Mouse (Mus musculus) heart, embryonic 16.5 days (tissue): ENCODE measurements around the gene Serpina3f. TPM values are rescaled to one million over a fixed set of nuclear protein-coding genes. Genes with fewer than 3 reads are reported as not detected.

Source experiments
- polyA plus RNA-seq: library from polyadenylated mRNA; unstranded; fragments of >200 nt; fragmentation: Nextera tagmentation; extraction: Ambion mirVana; gene quantifications from 2 replicates; pipeline ENCODE4 v1.2.1, GENCODE M21; 2015

The Serpina3f gene
- polyA plus RNA-seq, 1 experiment from 2014 or later = 0.51 TPM

Other genes with a start within 250 kb of the Serpina3f start
- gene Serpina11, start 224.6 kb upstream of the Serpina3f start, polyA plus RNA-seq = not detected in 2 replicates
- 0.22 and 0.37 TPM in 2 replicates for gene Serpina9, start 200.8 kb upstream of the Serpina3f start, polyA plus RNA-seq
- not detected in 2 replicates for gene Serpina12, start 170.1 kb upstream of the Serpina3f start, polyA plus RNA-seq
- not detected in 2 replicates for gene Serpina5, start 113.4 kb upstream of the Serpina3f start, polyA plus RNA-seq
- gene Serpina3a, start 101.8 kb upstream of the Serpina3f start, polyA plus RNA-seq = not detected in 2 replicates
- gene Serpina3b, start 86.5 kb upstream of the Serpina3f start, polyA plus RNA-seq = not detected in 2 replicates
- 0.11 TPM in 1 of 2 replicates, not detected in the other for gene Serpina3c, start 60.7 kb upstream of the Serpina3f start, polyA plus RNA-seq
- gene Serpina3g, start 21.7 kb downstream of the Serpina3f start, polyA plus RNA-seq = 7.1 and 15.4 TPM in 2 replicates
- gene Serpina3i, start 48.6 kb downstream of the Serpina3f start, polyA plus RNA-seq = 2.0 and 4.2 TPM in 2 replicates
- gene Serpina3j, start 100.0 kb downstream of the Serpina3f start, polyA plus RNA-seq = 0.06 and 0.25 TPM in 2 replicates
- gene Serpina3k, start 123.9 kb downstream of the Serpina3f start, polyA plus RNA-seq = not detected in 2 replicates
- not detected in 2 replicates for gene Serpina3m, start 123.9 kb downstream of the Serpina3f start, polyA plus RNA-seq
- 0.46 and 0.55 TPM in 2 replicates for gene Serpina3n, start 192.2 kb downstream of the Serpina3f start, polyA plus RNA-seq